Mouse (Mus musculus): Measurements from ENCODE around the gene Zc3h8.

Zc3h8 gene

GRCm38 (mm10) chr2:128890661-128891335, 53.1 kb downstream of the Zc3h8 start:
- DNase-seq (ENCODE audit: low spot score in 2 of 2), result no peak

DNA sequence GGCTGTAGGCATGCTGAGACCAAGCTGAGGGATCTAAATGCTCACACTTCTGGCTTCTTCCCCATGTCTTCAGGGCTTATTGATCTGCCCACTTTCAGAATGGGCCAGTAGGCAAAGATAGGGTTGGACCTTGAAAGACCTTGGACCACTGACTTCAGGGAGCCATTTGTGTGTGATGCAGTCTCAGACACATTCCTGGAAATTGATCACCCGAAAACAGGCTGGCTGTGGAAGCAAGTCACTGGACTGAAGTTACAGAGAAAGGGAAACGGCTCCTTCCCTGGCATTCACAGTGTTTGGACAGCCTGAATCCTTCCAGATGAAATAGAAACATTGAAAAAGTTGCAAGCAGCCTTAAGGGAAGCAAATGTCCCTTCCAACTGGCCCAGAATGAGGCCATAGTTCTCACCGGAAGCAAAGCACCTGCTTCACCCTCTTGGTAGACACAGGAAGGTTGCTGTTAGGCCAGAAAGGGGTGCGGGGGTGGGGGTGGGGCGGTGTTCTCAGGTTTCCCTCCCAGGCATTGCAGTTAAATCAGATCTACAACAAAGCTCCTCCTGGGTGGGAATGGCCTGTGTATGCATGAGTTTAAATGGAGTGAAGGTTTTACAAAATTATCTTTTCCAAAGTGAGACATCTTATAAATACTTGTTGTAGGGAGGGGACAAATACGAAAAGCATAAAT, 55.9 kb downstream of the Zc3h8 start:
- no peak for DNase-seq (ENCODE audit: low spot score in 2 of 2)

DNA sequence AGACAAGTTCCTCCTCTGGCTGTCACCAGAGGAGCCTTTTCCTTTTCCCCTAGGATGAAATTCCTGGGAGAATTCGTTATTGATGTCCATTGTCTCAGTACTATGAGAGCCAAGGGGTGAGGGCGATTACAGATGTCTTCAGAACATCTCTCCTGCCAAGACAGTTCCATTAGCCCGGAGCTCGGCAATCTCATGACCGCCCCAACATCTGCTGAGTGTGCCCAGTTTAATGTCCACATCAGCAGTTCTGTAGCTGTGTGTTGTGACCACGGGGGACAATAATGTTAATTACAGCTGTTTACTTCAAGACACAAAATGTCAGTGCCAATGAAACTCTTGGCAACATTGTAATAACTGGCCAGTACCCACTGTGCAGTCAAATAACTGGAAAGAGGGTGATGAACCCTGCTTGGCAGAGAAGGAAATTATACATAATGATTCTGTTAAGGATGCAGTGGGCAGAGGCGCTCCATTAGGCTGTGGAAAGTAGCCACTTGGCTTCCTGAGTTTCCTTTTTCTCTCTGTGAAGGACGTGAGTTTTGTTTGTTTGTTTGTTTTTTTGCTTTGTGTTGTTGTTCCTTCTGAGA, 58.6 kb downstream of the Zc3h8 start:
- no peak for DNase-seq (ENCODE audit: low spot score in 2 of 2)

DNA sequence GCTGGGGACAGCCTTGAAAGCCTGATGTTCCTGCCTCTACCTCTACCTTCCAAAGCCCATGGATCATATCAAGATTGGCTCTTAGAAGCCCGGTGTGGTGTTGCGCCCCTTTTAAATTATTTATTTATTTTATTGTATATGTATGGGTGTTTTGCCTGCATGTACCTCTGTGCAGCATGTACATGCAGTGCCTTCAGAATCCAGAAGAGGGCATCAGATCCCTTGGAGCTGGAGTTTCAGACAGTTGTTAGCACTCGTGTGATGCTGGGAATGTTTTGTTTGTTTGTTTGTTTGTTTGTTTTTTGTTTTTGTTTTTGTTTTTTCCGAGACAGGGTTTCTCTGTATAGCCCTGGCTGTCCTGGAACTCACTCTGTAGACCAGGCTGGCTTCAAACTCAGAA, 62.6 kb downstream of the Zc3h8 start:
- no peak for DNase-seq (ENCODE audit: low spot score in 2 of 2)

All from urinary bladder, postnatal 36 days (tissue).